Mouse (Mus musculus): ENCODE data around the gene Tmprss11e. TPM values are rescaled to one million over a fixed set of nuclear protein-coding genes. Genes with fewer than 3 reads are reported as not detected.

Gene Tmprss11e
- not detected in 2 replicates for polyA plus RNA-seq (2015; fragmentation: Nextera tagmentation; extraction: Ambion mirVana)

DNA sequence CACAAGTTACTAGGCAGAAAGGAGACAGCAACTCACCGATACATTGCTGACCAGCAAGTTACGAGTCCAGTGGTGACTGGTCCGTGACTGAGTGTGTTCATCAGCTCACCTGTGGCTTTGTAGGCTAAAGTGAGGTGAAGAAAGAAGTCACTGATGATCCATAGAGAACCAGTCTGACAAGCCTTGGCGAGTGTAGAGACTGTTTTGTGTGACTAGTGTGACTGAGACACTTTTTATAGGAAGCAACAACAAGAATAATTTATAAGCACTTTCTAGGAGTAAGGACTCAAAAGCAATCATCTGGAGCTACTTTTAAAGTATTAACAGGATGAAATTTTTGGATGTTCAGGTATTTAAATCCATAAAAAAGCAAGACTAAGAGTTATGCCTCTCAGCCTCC lies at the start of gene Tmprss11e:
Gene Tmprss11e (minus strand): TSS at position 101 of the 400 bp plus-strand sequence.
- Histone ChIP-seq H3K4me1 (no peaks in the 10 kb centered on the region), H3K4me3 (replicated peaks) (no peak within 1 kb of the TSS), H3K9ac (replicated peaks) (no peak within 1 kb of the TSS), H3K27ac (replicated peaks) (no peak within 1 kb of the TSS), H3K4me2 (no peak within 1 kb of the TSS), H3K9me3 (replicated peaks) (no peaks in the 10 kb centered on the region), H3K27me3 (replicated peaks) (no peaks in the 10 kb centered on the region), H3K36me3 (no peaks in the 10 kb centered on the region)
- WGBS, result 87% methylated on average over 4 of the region's 4 CpGs
- ATAC-seq (ENCODE audit: low FRiP score), result no peak

DNA sequence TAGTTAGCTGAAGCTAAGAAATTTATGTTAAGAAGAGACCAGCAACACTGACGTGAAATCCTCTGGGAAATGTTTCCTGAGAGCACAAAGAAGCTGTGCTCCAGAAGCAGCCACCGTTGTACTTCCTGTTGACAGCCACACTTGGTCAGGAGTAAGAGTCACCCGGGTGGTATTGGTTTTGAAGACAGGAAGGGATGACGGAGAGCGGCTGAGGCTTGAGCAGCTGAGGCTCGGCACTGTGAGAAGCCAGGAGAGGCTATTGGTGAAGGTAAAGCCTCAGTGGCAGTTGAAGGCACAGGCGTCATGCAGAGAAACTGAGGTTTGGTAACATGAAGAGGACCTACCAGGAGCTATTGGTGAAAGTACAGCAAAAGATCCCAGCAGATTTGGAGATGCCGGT lies 47.2 kb upstream of the Tmprss11e start:
- Histone ChIP-seq H3K27me3 (replicated peaks) (no peaks in the 10 kb centered on the region), H3K36me3 (no peaks in the 10 kb centered on the region), H3K4me1 (no peaks in the 10 kb centered on the region), H3K9me3 (replicated peaks) (no peaks in the 10 kb centered on the region), H3K27ac (replicated peaks) (no peak overlapping the region), H3K4me2 (no peak overlapping the region), H3K4me3 (replicated peaks) (no peak overlapping the region), H3K9ac (replicated peaks) (no peak overlapping the region)
- WGBS, result 79% methylated on average over 8 of the region's 8 CpGs
- ATAC-seq (ENCODE audit: low FRiP score), result no peak

DNA sequence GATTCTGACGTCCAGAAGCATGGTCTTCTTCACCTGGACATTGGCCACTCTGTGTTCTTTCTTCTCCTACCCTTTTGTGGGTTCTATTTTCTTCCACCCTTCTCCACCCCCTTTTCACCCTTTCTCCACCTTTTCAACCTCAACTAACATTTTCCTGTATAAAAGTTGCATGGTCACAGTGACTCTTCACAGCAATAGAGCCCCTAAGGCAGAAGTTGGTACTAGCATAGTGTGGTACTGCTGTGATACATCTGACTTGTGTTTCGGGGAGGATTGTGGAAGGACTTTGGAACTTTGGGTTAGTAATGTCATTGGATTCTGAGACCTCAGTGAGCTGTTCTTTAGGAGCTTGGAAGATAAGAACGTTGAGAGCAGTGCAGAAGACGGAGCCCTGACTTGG lies 46.6 kb upstream of the Tmprss11e start:
- no peak overlapping the region for H3K27ac ChIP-seq (replicated peaks)
- no peak overlapping the region for H3K4me2 ChIP-seq
- no peaks in the 10 kb centered on the region for H3K4me1 ChIP-seq
- H3K27me3 ChIP-seq (replicated peaks), result no peaks in the 10 kb centered on the region
- H3K36me3 ChIP-seq, result no peaks in the 10 kb centered on the region
- no peak overlapping the region for H3K4me3 ChIP-seq (replicated peaks)
- H3K9ac ChIP-seq (replicated peaks), result no peak overlapping the region
- 77% methylated on average over 4 of the region's 4 CpGs for WGBS
- H3K9me3 ChIP-seq (replicated peaks), result no peaks in the 10 kb centered on the region
- no peak for ATAC-seq (ENCODE audit: low FRiP score)

DNA sequence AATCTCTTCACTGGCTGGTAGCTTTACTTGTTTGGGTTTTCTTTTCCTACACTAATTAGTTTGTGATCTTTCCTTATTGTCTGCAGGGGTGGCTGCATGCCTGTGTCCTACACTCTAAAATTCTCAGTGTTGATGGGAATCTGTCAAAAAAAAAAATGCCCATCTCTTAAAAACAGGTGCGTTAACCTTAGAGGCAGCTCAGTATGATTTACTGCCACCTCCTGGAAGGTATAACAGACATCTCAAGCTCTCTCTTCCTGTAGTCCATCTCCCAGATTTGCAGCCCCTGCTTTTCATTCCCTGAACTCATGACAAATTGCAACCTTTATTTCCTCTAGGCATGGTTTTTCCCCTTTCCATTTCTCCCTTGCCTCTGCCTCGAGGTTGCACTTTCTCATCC lies 44.3 kb upstream of the Tmprss11e start:
- Histone ChIP-seq H3K36me3 (no peaks in the 10 kb centered on the region), H3K27ac (replicated peaks) (no peak overlapping the region), H3K9ac (replicated peaks) (no peak overlapping the region), H3K4me3 (replicated peaks) (no peak overlapping the region), H3K4me1 (no peaks in the 10 kb centered on the region), H3K27me3 (replicated peaks) (no peaks in the 10 kb centered on the region), H3K4me2 (no peak overlapping the region), H3K9me3 (replicated peaks) (no peaks in the 10 kb centered on the region)
- 66% methylated on average over 2 of the region's 2 CpGs for WGBS
- no peak for ATAC-seq (ENCODE audit: low FRiP score)

DNA sequence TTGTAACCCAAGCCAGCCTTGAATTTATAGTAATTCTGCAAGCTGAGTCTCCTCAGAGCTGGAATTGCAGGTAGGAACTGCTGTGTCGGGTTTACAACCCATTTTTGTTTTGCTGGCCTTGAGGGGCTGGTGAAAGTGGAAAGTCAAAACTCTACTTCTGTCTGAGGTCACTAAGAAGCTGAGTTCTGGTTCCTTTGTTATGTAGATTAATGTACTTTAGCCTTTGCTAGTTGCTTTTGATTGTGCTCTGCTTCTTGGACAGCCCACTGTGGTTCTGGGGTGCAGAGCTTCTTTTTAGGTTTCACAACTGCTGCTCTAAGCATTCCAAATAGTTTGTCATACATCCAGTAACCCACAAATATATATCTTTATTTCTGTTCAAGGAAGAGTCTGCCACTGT lies 41.2 kb upstream of the Tmprss11e start:
- H3K27ac ChIP-seq (replicated peaks), result no peak overlapping the region
- no peaks in the 10 kb centered on the region for H3K9me3 ChIP-seq (replicated peaks)
- H3K27me3 ChIP-seq (replicated peaks), result no peaks in the 10 kb centered on the region
- no peaks in the 10 kb centered on the region for H3K4me1 ChIP-seq
- no peak overlapping the region for H3K9ac ChIP-seq (replicated peaks)
- WGBS, result 41% methylated on average over 1 of the region's 1 CpGs
- ATAC-seq (ENCODE audit: low FRiP score), result no peak
- no peak overlapping the region for H3K4me3 ChIP-seq (replicated peaks)
- no peaks in the 10 kb centered on the region for H3K36me3 ChIP-seq
- H3K4me2 ChIP-seq, result no peak overlapping the region

DNA sequence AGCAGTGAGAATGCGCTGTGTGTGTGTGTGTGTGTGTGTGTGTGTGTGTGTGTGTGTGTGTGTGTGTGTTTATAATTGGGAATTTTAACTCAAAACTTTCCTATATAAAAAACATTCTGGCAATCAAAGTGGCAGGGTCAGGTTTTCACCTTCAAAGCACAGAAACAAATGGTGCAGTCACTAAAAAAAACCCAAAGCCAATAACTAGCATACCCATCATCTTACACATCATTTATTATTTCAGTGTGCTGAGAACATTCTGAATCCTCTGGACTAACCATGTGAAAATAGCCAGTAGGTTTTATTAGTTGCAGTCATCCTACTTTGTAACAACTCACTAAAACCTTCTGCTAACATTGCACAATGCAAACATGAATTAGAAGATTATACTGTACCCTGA lies 38.6 kb upstream of the Tmprss11e start:
- Histone ChIP-seq H3K4me2 (no peak overlapping the region), H3K27ac (replicated peaks) (no peak overlapping the region), H3K27me3 (replicated peaks) (no peaks in the 10 kb centered on the region), H3K4me3 (replicated peaks) (no peak overlapping the region), H3K4me1 (no peaks in the 10 kb centered on the region), H3K9ac (replicated peaks) (no peak overlapping the region), H3K9me3 (replicated peaks) (no peaks in the 10 kb centered on the region), H3K36me3 (no peaks in the 10 kb centered on the region)
- ATAC-seq (ENCODE audit: low FRiP score), result no peak
- WGBS, result 80% methylated on average over 1 of the region's 1 CpGs

DNA sequence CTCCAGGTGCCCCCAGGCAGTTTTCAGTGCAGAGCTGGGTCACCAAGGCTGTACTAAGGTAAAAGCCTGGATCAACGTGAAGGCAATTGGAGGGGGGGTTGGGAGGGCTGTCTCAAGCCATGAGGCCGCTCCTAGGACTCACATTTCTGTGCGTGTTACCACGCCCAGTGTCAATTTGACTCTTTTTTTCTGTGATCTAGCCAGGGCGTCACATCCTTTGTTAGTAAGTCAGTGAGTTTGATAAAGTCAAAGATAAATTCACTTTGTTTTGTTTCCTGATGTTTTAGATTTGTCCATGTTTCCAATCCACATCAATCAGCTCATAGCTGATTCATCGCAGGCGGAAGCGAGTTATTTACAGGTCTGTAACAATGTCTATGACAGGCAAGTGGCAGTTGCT lies 37.4 kb upstream of the Tmprss11e start:
- H3K4me2 ChIP-seq, result no peak overlapping the region
- H3K36me3 ChIP-seq, result no peaks in the 10 kb centered on the region
- ATAC-seq (ENCODE audit: low FRiP score), result no peak
- WGBS, result 69% methylated on average over 8 of the region's 8 CpGs
- no peak overlapping the region for H3K4me3 ChIP-seq (replicated peaks)
- no peak overlapping the region for H3K27ac ChIP-seq (replicated peaks)
- H3K9ac ChIP-seq (replicated peaks), result no peak overlapping the region
- no peaks in the 10 kb centered on the region for H3K9me3 ChIP-seq (replicated peaks)
- no peaks in the 10 kb centered on the region for H3K27me3 ChIP-seq (replicated peaks)
- H3K4me1 ChIP-seq, result no peaks in the 10 kb centered on the region

DNA sequence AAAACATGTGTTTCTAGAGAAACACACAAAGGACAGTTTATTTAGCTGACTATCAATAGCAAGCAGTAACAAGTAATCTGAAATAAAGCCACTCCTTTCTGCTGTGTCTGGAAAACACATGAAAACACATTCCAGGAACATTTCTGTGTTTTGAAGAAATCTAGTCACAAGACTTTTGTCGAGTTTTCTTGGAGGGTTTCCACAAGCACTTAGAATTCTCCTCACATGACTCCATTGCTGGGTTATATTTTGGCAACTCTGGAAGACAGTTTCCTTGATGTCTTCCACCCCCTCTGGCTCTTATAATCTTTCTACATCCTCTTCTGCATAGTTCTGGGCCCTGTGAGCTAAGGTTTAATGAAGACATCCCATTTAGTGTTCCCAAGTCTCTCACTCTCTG lies 32.9 kb upstream of the Tmprss11e start:
- Histone ChIP-seq H3K4me1 (no peaks in the 10 kb centered on the region), H3K36me3 (no peaks in the 10 kb centered on the region), H3K27me3 (replicated peaks) (no peaks in the 10 kb centered on the region), H3K4me3 (replicated peaks) (no peak overlapping the region), H3K27ac (replicated peaks) (no peak overlapping the region), H3K4me2 (no peak overlapping the region), H3K9ac (replicated peaks) (no peak overlapping the region), H3K9me3 (replicated peaks) (no peaks in the 10 kb centered on the region)
- no peak for ATAC-seq (ENCODE audit: low FRiP score)
- WGBS, result 82% methylated on average over 1 of the region's 1 CpGs

DNA sequence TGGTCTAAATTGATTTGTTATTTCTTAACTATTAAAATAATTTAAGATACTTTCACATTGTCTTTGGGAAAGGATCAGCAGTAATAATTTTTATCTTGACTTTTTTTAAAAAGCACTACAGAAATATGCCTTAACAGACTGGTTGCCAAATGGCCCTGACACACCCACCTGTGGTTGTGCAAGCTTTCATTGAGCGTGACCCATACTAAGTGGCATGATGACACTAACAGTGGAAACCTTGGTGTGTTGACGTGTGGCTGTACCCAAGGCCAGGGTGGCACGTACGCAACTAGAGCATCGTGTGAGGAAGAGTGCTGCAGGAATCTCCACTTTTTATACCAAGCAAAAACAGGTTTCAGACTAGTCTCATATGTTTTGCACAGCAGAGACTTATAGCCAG lies 31.3 kb upstream of the Tmprss11e start:
- 88% methylated on average over 5 of the region's 5 CpGs for WGBS
- no peak overlapping the region for H3K4me3 ChIP-seq (replicated peaks)
- H3K4me2 ChIP-seq, result no peak overlapping the region
- H3K27ac ChIP-seq (replicated peaks), result no peak overlapping the region
- no peak for ATAC-seq (ENCODE audit: low FRiP score)
- no peaks in the 10 kb centered on the region for H3K27me3 ChIP-seq (replicated peaks)
- no peaks in the 10 kb centered on the region for H3K4me1 ChIP-seq
- H3K9me3 ChIP-seq (replicated peaks), result no peaks in the 10 kb centered on the region
- no peak overlapping the region for H3K9ac ChIP-seq (replicated peaks)
- H3K36me3 ChIP-seq, result no peaks in the 10 kb centered on the region

DNA sequence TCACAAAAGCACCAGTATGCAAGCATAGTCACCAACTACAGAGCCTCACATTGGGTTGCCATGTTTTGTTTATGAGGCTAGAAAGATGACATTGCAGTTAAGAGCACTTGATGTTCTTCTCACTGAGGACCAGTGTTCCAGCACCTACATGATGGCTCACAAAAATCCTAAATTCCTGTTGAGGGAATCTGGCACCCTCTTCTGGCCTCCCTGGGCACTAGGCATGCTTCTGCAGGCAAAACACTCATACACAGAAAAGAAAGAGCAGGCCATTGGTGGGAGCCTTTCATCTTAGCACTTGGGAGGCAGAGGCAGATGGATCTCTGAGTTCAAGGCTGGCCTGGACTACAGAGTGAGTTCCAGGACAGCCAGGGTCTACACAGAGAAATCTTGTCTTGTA lies 25.4 kb upstream of the Tmprss11e start:
- H3K4me3 ChIP-seq (replicated peaks), result no peak overlapping the region
- no peak for ATAC-seq (ENCODE audit: low FRiP score)
- no peaks in the 10 kb centered on the region for H3K27me3 ChIP-seq (replicated peaks)
- H3K9me3 ChIP-seq (replicated peaks), result no peaks in the 10 kb centered on the region
- H3K4me1 ChIP-seq, result no peaks in the 10 kb centered on the region
- no peak overlapping the region for H3K9ac ChIP-seq (replicated peaks)
- H3K36me3 ChIP-seq, result no peaks in the 10 kb centered on the region
- no peak overlapping the region for H3K27ac ChIP-seq (replicated peaks)
- H3K4me2 ChIP-seq, result no peak overlapping the region

DNA sequence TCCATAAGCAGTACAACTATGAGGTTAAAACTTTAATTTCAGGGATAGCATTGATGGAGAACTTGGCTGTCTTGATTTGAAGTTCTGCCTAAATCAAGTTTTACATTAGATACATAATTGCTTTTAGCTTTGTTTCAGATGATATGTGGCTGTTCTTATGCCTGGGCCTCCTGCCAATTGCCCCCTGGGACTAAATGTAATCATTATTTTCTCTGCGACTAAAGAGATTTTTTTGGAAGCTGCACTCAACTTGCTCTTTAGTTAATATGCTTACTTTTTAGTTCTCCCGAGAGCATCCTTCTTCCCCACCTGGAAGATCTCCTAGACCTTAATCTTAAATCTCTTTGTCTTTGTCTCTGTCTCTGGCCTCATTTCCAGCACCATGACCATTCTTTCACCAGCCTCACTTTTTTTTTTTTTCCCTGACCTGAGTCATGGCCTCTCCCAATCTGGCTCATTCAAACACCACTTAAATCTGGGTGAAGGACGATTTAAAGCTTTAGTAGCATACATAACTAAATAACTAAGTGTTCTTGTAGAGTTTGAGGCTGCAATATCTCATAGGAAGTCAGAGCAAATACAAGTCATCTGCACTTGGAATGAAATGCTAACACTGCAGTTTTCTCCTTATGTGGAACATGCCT lies 23.5 kb upstream of the Tmprss11e start:
- no peak for ATAC-seq (ENCODE audit: low FRiP score)
- H3K9me3 ChIP-seq (replicated peaks), result no peaks in the 10 kb centered on the region
- no peak overlapping the region for H3K4me2 ChIP-seq
- 52% methylated on average over 3 of the region's 3 CpGs for WGBS
- no peak overlapping the region for H3K9ac ChIP-seq (replicated peaks)
- no peaks in the 10 kb centered on the region for H3K27me3 ChIP-seq (replicated peaks)
- H3K27ac ChIP-seq (replicated peaks), result no peak overlapping the region
- H3K4me3 ChIP-seq (replicated peaks), result no peak overlapping the region
- no peaks in the 10 kb centered on the region for H3K4me1 ChIP-seq
- H3K36me3 ChIP-seq, result no peaks in the 10 kb centered on the region

DNA sequence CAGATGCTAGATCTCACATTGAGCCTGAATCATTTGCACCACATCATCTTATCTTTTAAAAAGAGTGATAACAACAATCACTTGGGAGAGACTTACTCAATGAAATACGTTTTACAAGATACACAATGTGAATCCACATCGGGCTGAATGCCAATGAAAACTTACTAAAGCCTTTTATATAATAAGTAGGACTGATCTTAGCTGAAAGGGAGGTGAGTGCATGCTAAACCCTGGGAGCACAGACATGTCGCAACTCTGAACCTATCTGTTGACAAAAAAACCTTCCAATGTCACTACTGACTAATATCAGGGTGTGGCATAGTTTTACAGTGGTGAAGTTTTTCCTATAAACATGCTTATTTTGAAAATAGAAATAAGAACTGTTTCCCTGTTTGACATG lies 2.8 kb downstream of the Tmprss11e start:
- H3K27ac ChIP-seq (replicated peaks), result no peak overlapping the region
- ATAC-seq (ENCODE audit: low FRiP score), result no peak

DNA sequence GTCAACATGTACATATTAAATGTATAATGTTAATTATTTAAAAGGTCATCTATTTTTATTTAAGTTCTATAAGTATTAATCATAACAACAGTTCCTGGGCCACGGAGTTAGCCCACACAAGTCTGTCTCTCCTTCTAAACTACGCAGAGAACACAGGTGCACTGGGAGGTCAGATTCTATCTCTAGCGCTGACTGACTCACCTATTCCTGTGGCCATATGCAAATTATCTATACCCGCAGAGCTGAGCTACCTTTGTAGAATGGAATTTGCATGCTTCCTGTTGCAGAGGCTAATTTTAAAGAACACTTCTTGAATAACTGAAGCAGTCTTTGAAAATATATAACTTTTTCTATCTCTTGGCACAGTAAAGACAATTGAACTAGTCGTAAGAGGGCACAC lies 4.5 kb downstream of the Tmprss11e start:
- Histone ChIP-seq H3K27me3 (replicated peaks) (no peaks in the 10 kb centered on the region), H3K4me1 (no peaks in the 10 kb centered on the region), H3K9ac (replicated peaks) (no peak overlapping the region), H3K27ac (replicated peaks) (no peak overlapping the region), H3K36me3 (no peaks in the 10 kb centered on the region), H3K4me2 (no peak overlapping the region), H3K4me3 (replicated peaks) (no peak overlapping the region), H3K9me3 (replicated peaks) (no peaks in the 10 kb centered on the region)
- 85% methylated on average over 5 of the region's 5 CpGs for WGBS
- ATAC-seq (ENCODE audit: low FRiP score), result no peak

More for the DNA sequence above, 2.8 kb downstream of the Tmprss11e start:
- WGBS, result 80% methylated on average over 3 of the region's 3 CpGs
- H3K9ac ChIP-seq (replicated peaks), result no peak overlapping the region
- H3K27me3 ChIP-seq (replicated peaks), result no peaks in the 10 kb centered on the region
- H3K4me1 ChIP-seq, result no peaks in the 10 kb centered on the region
- no peak overlapping the region for H3K4me2 ChIP-seq
- H3K9me3 ChIP-seq (replicated peaks), result no peaks in the 10 kb centered on the region
- no peak overlapping the region for H3K4me3 ChIP-seq (replicated peaks)
- no peaks in the 10 kb centered on the region for H3K36me3 ChIP-seq

Measured in neural tube, embryonic 15.5 days (tissue).